Mouse (Mus musculus) forebrain, embryonic 11.5 days (tissue): ENCODE data around the gene Ndel1. TPM values are rescaled to one million over a fixed set of nuclear protein-coding genes. Genes with fewer than 3 reads are reported as not detected.

Experiments used
- ATAC-seq: fragments of 200-750 bp; cut with Nextera tagmentation; replicated peaks from 2 replicates; pipeline ENCODE4 v1.8.0; 2017; ENCODE audit warnings: moderate TSS enrichment; ENCODE audit not compliant: low FRiP score
- DNase-seq: peaks from one replicate; pipeline ENCODE4 v3.0.0-alpha.2; 2017; ENCODE audit warnings: low spot score
- H3K27ac ChIP-seq: fragments of 300-500 bp; sonication (generic); 2 replicates; pipeline ENCODE4 v1.5.1; 2014; ENCODE audit warnings: low read depth, low read length
- H3K27me3 ChIP-seq: fragments of 300-500 bp; sonication (generic); 2 replicates; pipeline ENCODE4 v1.6.1; 2014; ENCODE audit warnings: mild to moderate bottlenecking, low read length, mixed read lengths; ENCODE audit not compliant: control insufficient read depth, insufficient read depth
- H3K36me3 ChIP-seq: fragments of 300-500 bp; sonication (generic); 2 replicates; pipeline ENCODE4 v1.6.1; 2014; ENCODE audit warnings: mild to moderate bottlenecking, low read length, moderate library complexity, mixed read lengths; ENCODE audit not compliant: control insufficient read depth, insufficient read depth
- H3K4me1 ChIP-seq: fragments of 300-500 bp; sonication (generic); replicated peaks from 2 replicates; pipeline ENCODE4 v1.6.1; 2014; ENCODE audit warnings: low read length, mixed read lengths; ENCODE audit not compliant: control insufficient read depth, insufficient read depth
- H3K4me2 ChIP-seq: fragments of 300-500 bp; sonication (generic); 2 replicates; pipeline ENCODE4 v1.6.1; 2014; ENCODE audit warnings: low read depth, mild to moderate bottlenecking, low read length, moderate library complexity, mixed read lengths; ENCODE audit not compliant: severe bottlenecking
- H3K4me3 ChIP-seq: fragments of 300-500 bp; sonication (generic); 2 replicates; pipeline ENCODE4 v1.5.1; 2014; ENCODE audit warnings: low read depth, low read length
- H3K9ac ChIP-seq: fragments of 300-500 bp; sonication (generic); 2 replicates; pipeline ENCODE4 v1.6.1; 2014; ENCODE audit warnings: low read length
- H3K9me3 ChIP-seq: fragments of 300-500 bp; sonication (generic); 2 replicates; pipeline ENCODE4 v1.6.1; 2016; ENCODE audit warnings: low read length, mixed read lengths; ENCODE audit not compliant: control insufficient read depth
- WGBS: fragments of 180-500 bp; shearing (Covaris S2); extraction: QIAGEN DNeasy Blood & Tissue Kit; methylation state at CpG from one replicate; pipeline ENCODE4 v1.1.7; 2014; 5-methylcytosine and 5-hydroxymethylcytosine counted together
- polyA plus RNA-seq: library from polyadenylated mRNA; unstranded; fragments of >200 nt; fragmentation: Nextera tagmentation; extraction: Ambion mirVana; gene quantifications from 2 replicates; pipeline ENCODE4 v1.2.1, GENCODE M21; 2014

Gene Ndel1
- polyA plus RNA-seq, 1 experiment from 2014 or later: 46.9 TPM

GRCm38 (mm10) chr11:68863631-68864091 is 8.0 kb downstream of the Ndel1 start:
- Histone ChIP-seq H3K4me2 (no peak overlapping the region), H3K9me3 (no peaks in the 10 kb centered on the region), H3K27me3 (no peaks in the 10 kb centered on the region), H3K4me1 (no peaks in the 10 kb centered on the region), H3K4me3 (no peak overlapping the region), H3K27ac (no peak overlapping the region), H3K9ac (no peak overlapping the region), H3K36me3 (no peaks in the 10 kb centered on the region)
- WGBS: 76% methylated on average over 4 of the region's 4 CpGs
- no peak for DNase-seq
- ATAC-seq: no peak

- 74% methylated on average over 2 of the region's 2 CpGs for WGBS
- no peaks in the 10 kb centered on the region for H3K9me3 ChIP-seq
- H3K9ac ChIP-seq: no peak overlapping the region
- ATAC-seq (no peak), DNase-seq (no peak)
- no peaks in the 10 kb centered on the region for H3K4me1 ChIP-seq
- H3K27ac ChIP-seq: no peak overlapping the region
- no peak overlapping the region for H3K4me2 ChIP-seq
- no peaks in the 10 kb centered on the region for H3K27me3 ChIP-seq
- no peaks in the 10 kb centered on the region for H3K36me3 ChIP-seq
- H3K4me3 ChIP-seq: no peak overlapping the region
Measured at GRCm38 (mm10) chr11:68862260-68862659, 9.4 kb downstream of the Ndel1 start.

- H3K9me3 ChIP-seq: no peaks in the 10 kb centered on the region
- no peaks in the 10 kb centered on the region for H3K4me1 ChIP-seq
- no peaks in the 10 kb centered on the region for H3K27me3 ChIP-seq
- H3K36me3 ChIP-seq: no peaks in the 10 kb centered on the region
- H3K4me3 ChIP-seq: no peak overlapping the region
- H3K4me2 ChIP-seq: no peak overlapping the region
- DNase-seq: no peak
- no peak for ATAC-seq
- H3K9ac ChIP-seq: no peak overlapping the region
- 83% methylated on average over 8 of the region's 8 CpGs for WGBS
- H3K27ac ChIP-seq: no peak overlapping the region
Measured at GRCm38 (mm10) chr11:68859943-68860593, 11.6 kb downstream of the Ndel1 start.

GRCm38 (mm10) chr11:68857329-68857728 is 14.3 kb downstream of the Ndel1 start:
- H3K27me3 ChIP-seq: no peaks in the 10 kb centered on the region
- WGBS: 92% methylated on average over 3 of the region's 3 CpGs
- no peak overlapping the region for H3K27ac ChIP-seq
- peaks cover 3% of the 10 kb centered on the region; the same call in 1 of the 2 replicates for H3K4me1 ChIP-seq
- no peak overlapping the region for H3K4me3 ChIP-seq
- H3K9me3 ChIP-seq: no peaks in the 10 kb centered on the region
- no peaks in the 10 kb centered on the region for H3K36me3 ChIP-seq
- DNase-seq (no peak), ATAC-seq (no peak)
- H3K4me2 ChIP-seq: no peak overlapping the region
- no peak overlapping the region for H3K9ac ChIP-seq

- ATAC-seq: no peak
- Histone ChIP-seq H3K36me3 (no peaks in the 10 kb centered on the region), H3K4me3 (no peak overlapping the region), H3K9ac (no peak overlapping the region), H3K27ac (no peak overlapping the region), H3K4me1 (peaks cover 5% of the 10 kb centered on the region; the same call in 1 of the 2 replicates), H3K9me3 (no peaks in the 10 kb centered on the region), H3K27me3 (no peaks in the 10 kb centered on the region), H3K4me2 (no peak overlapping the region)
- no peak for DNase-seq
- 90% methylated on average over 3 of the region's 3 CpGs for WGBS
Measured at GRCm38 (mm10) chr11:68854621-68855020, 17.0 kb downstream of the Ndel1 start.

GRCm38 (mm10) chr11:68853611-68854401 is 17.9 kb downstream of the Ndel1 start:
- Histone ChIP-seq H3K4me3 (peak overlapping the region; percentile 92), H3K4me1 (peaks cover 5% of the 10 kb centered on the region; the same call in 1 of the 2 replicates), H3K4me2 (peak overlapping the region; percentile 70), H3K27me3 (no peaks in the 10 kb centered on the region), H3K9me3 (no peaks in the 10 kb centered on the region), H3K9ac (peak overlapping the region; percentile 55), H3K27ac (peak overlapping the region; percentile 37), H3K36me3 (no peaks in the 10 kb centered on the region)
- no peak for ATAC-seq
- no peak for DNase-seq
- WGBS: 50% methylated on average over 14 of the region's 14 CpGs

GRCm38 (mm10) chr11:68852932-68853409 is 18.7 kb downstream of the Ndel1 start:
- H3K27me3 ChIP-seq: no peaks in the 10 kb centered on the region
- H3K9me3 ChIP-seq: no peaks in the 10 kb centered on the region
- ATAC-seq (peak; percentile 99), DNase-seq (peak; percentile 100)
- H3K27ac ChIP-seq: peak overlapping the region; percentile 88
- peak overlapping the region; percentile 92 for H3K4me3 ChIP-seq
- H3K4me2 ChIP-seq: peak overlapping the region; percentile 83
- peaks cover 5% of the 10 kb centered on the region; the same call in 1 of the 2 replicates for H3K4me1 ChIP-seq
- under 1% methylated on average over 42 of the region's 42 CpGs for WGBS
- H3K36me3 ChIP-seq: no peaks in the 10 kb centered on the region
- peak overlapping the region; percentile 87 for H3K9ac ChIP-seq

GRCm38 (mm10) chr11:68852486-68852901 is 19.2 kb downstream of the Ndel1 start:
- Histone ChIP-seq H3K9ac (peak overlapping the region; percentile 87), H3K9me3 (no peaks in the 10 kb centered on the region), H3K27ac (peak overlapping the region; percentile 88), H3K4me2 (peak overlapping the region; percentile 83), H3K4me1 (peaks cover 5% of the 10 kb centered on the region; the same call in 1 of the 2 replicates), H3K27me3 (no peaks in the 10 kb centered on the region), H3K4me3 (peak overlapping the region; percentile 92), H3K36me3 (no peaks in the 10 kb centered on the region)
- DNase-seq (peak; percentile 79), ATAC-seq (no peak)
- under 1% methylated on average over 35 of the region's 36 CpGs for WGBS
